12 mouse cellular contexts compared by ENCODE assay signal in genomic region chr1:184905371-184905770, GRCm38 (mm10). TPM values are rescaled to one million over a fixed set of nuclear protein-coding genes. Genes with fewer than 3 reads are reported as not detected.
A peak's percentile ranks its signal among the peaks of the same experiment; 100 is the strongest.
DNase-seq lines count a peak whose midpoint lies in the region; ATAC-seq and TF ChIP-seq lines count a peak whose summit lies in the region.
"Had no signal": no experiment of that assay in that cellular context is flagged by ENCODE, and none has a peak within 500 bp of the region (broad histone marks: within the 10 kb centered on the region; RNA-seq: fewer than 3 reads in every experiment).

No protein-coding gene starts in this region.

- H3K27me3 ChIP-seq in neural tube, embryonic 12.5 days (replicated peaks), result no peaks in the 10 kb centered on the region
- no peaks in the 10 kb centered on the region for H3K27me3 ChIP-seq in hindbrain, embryonic 16.5 days (replicated peaks; ENCODE audit: control insufficient read depth, insufficient read depth, low read length)
- no peaks in the 10 kb centered on the region for H3K27me3 ChIP-seq in midbrain, postnatal 0 days (ENCODE audit: insufficient read depth, low read length)
- H3K27me3 ChIP-seq in intestine, embryonic 15.5 days (replicated peaks), result no peaks in the 10 kb centered on the region
- H3K27me3 ChIP-seq: Patski had no signal

- peaks cover 57% of the 10 kb centered on the region for H3K36me3 ChIP-seq in neural tube, embryonic 12.5 days
- peaks cover 20% of the 10 kb centered on the region for H3K36me3 ChIP-seq in hindbrain, embryonic 16.5 days (ENCODE audit: control insufficient read depth, insufficient read depth, low read length)
- peaks cover 53% of the 10 kb centered on the region for H3K36me3 ChIP-seq in midbrain, postnatal 0 days (ENCODE audit: insufficient read depth, low read length)
- 0 out of 2 replicates have a peak, but pooled peaks cover 7% of the 10 kb centered on the region for H3K36me3 ChIP-seq in intestine, embryonic 15.5 days

- DNase-seq in neural tube, embryonic 10.5 days (ENCODE audit: extremely low spot score, low spot score), result no peak
- peak; percentile 85 to 91 for DNase-seq in cerebellum, postnatal 14 days
- peak; percentile 56 for DNase-seq in midbrain, postnatal 0 days (ENCODE audit: low spot score)
- no peak for DNase-seq in adipocyte (ENCODE audit: low spot score)
- DNase-seq in heart, postnatal 4 days, result no peak
- DNase-seq: adrenal gland, postnatal 36 days; lung, postnatal 10 days had no signal

- H3K4me2 ChIP-seq in neural tube, embryonic 12.5 days (replicated peaks), result no peak overlapping the region
- H3K4me2 ChIP-seq in hindbrain, embryonic 16.5 days (ENCODE audit: low read length), result no peak overlapping the region
- H3K4me2 ChIP-seq in midbrain, postnatal 0 days (ENCODE audit: low read depth, low read length, poor library complexity, severe bottlenecking), result no peak overlapping the region
- no peak overlapping the region for H3K4me2 ChIP-seq in intestine, embryonic 15.5 days (replicated peaks)

- TF ChIP-seq CTCF in midbrain, postnatal 0 days (IDR thresholded peaks at IDR 0.05), result no peak

- H3K4me1 ChIP-seq in neural tube, embryonic 12.5 days, result peaks cover 9% of the 10 kb centered on the region; the same call in 1 of the 2 replicates
- H3K4me1 ChIP-seq in hindbrain, embryonic 16.5 days (ENCODE audit: control insufficient read depth, insufficient read depth, low read depth, low read length), result no peaks in the 10 kb centered on the region; the same call in none of the 2 replicates
- H3K4me1 ChIP-seq in midbrain, postnatal 0 days (ENCODE audit: insufficient read depth, low read length), result 0 out of 2 replicates have a peak, but pooled peaks cover 3% of the 10 kb centered on the region
- no peaks in the 10 kb centered on the region for H3K4me1 ChIP-seq in intestine, embryonic 15.5 days (replicated peaks)
- H3K4me1 ChIP-seq: heart, embryonic 10.5 days had no signal

- 65% methylated on average over 19 of the region's 19 CpGs for WGBS in neural tube, embryonic 12.5 days
- WGBS in hindbrain, embryonic 16.5 days, result 34% methylated on average over 19 of the region's 19 CpGs
- 57% methylated on average over 19 of the region's 19 CpGs for WGBS in midbrain, postnatal 0 days
- 87% methylated on average over 19 of the region's 19 CpGs for WGBS in intestine, embryonic 15.5 days

- H3K4me3 ChIP-seq in neural tube, embryonic 12.5 days, result no peak overlapping the region
- no peak overlapping the region for H3K4me3 ChIP-seq in hindbrain, embryonic 16.5 days (ENCODE audit: low read length)
- H3K4me3 ChIP-seq in midbrain, postnatal 0 days (ENCODE audit: low read depth, low read length), result no peak overlapping the region
- H3K4me3 ChIP-seq in intestine, embryonic 15.5 days (replicated peaks), result no peak overlapping the region
- H3K4me3 ChIP-seq: heart, embryonic 10.5 days had no signal

- peak; percentile 43; the same call in 1 of the 2 replicates for ATAC-seq in neural tube, embryonic 12.5 days (ENCODE audit: low FRiP score, low read depth)
- peak; percentile 55; the same call in 1 of the 2 replicates for ATAC-seq in hindbrain, embryonic 16.5 days
- no peak for ATAC-seq in midbrain, postnatal 0 days (ENCODE audit: low FRiP score)
- ATAC-seq in intestine, embryonic 15.5 days, result no peak
- ATAC-seq: Patski had no signal

- no peaks in the 10 kb centered on the region for H3K9me3 ChIP-seq in neural tube, embryonic 12.5 days
- H3K9me3 ChIP-seq in hindbrain, embryonic 16.5 days (ENCODE audit: control insufficient read depth, low read length), result no peaks in the 10 kb centered on the region
- H3K9me3 ChIP-seq in midbrain, postnatal 0 days (ENCODE audit: low read length), result no peaks in the 10 kb centered on the region
- no peaks in the 10 kb centered on the region for H3K9me3 ChIP-seq in intestine, embryonic 15.5 days
- H3K9me3 ChIP-seq: heart, embryonic 10.5 days had no signal

- H3K27ac ChIP-seq in neural tube, embryonic 12.5 days, result no peak overlapping the region
- no peak overlapping the region for H3K27ac ChIP-seq in hindbrain, embryonic 16.5 days (ENCODE audit: low read depth, low read length)
- peak overlapping the region; percentile 18; the same call in 1 of the 2 replicates for H3K27ac ChIP-seq in midbrain, postnatal 0 days (ENCODE audit: low read depth, low read length)
- no peak overlapping the region for H3K27ac ChIP-seq in intestine, embryonic 15.5 days
- H3K27ac ChIP-seq: heart, embryonic 10.5 days had no signal

- no peak overlapping the region for H3K9ac ChIP-seq in neural tube, embryonic 12.5 days
- no peak overlapping the region for H3K9ac ChIP-seq in hindbrain, embryonic 16.5 days (ENCODE audit: low read depth, low read length)
- H3K9ac ChIP-seq in midbrain, postnatal 0 days (replicated peaks; ENCODE audit: low read length, poor library complexity, severe bottlenecking), result no peak overlapping the region
- no peak overlapping the region for H3K9ac ChIP-seq in intestine, embryonic 15.5 days

RNA-seq across cellular contexts. Expression of gene C130074G19Rik, which starts 22.4 kb away (rescaled TPM):
- polyA plus RNA-seq in neural tube, embryonic 12.5 days (2016; fragmentation: Nextera tagmentation; extraction: Ambion mirVana), result 1.1 and 1.2 TPM in 2 replicates
- 0.97 and 1.0 TPM in 2 replicates for polyA plus RNA-seq in hindbrain, embryonic 16.5 days (2015; fragmentation: Nextera tagmentation; extraction: Ambion mirVana)
- 6.6 and 7.1 TPM in 2 replicates for total RNA-seq in midbrain, postnatal 0 days (2014; rRNA removed)
- 0.55 and 0.85 TPM in 2 replicates for polyA plus RNA-seq in midbrain, postnatal 0 days (2015; fragmentation: Nextera tagmentation; extraction: Ambion mirVana)
- polyA plus RNA-seq in intestine, embryonic 15.5 days (2015; fragmentation: Nextera tagmentation; extraction: Ambion mirVana), result 2.3 and 2.7 TPM in 2 replicates
- 10 to 100 TPM; 23.0 to 23.6 TPM for total RNA-seq in heart, postnatal 4 days (2021)

RNA-seq across cellular contexts. Expression of gene Marc2, which starts 59.1 kb away (rescaled TPM):
- polyA plus RNA-seq in neural tube, embryonic 12.5 days (2016; fragmentation: Nextera tagmentation; extraction: Ambion mirVana), result 99.0 and 107 TPM in 2 replicates
- 121 and 129 TPM in 2 replicates for polyA plus RNA-seq in hindbrain, embryonic 16.5 days (2015; fragmentation: Nextera tagmentation; extraction: Ambion mirVana)
- total RNA-seq in midbrain, postnatal 0 days (2014; rRNA removed), result 46.3 and 56.1 TPM in 2 replicates
- 121 and 124 TPM in 2 replicates for polyA plus RNA-seq in midbrain, postnatal 0 days (2015; fragmentation: Nextera tagmentation; extraction: Ambion mirVana)
- 361 and 402 TPM in 2 replicates for polyA plus RNA-seq in intestine, embryonic 15.5 days (2015; fragmentation: Nextera tagmentation; extraction: Ambion mirVana)
- 100 to 1,000 TPM; 167 to 178 TPM for total RNA-seq in heart, postnatal 4 days (2021)

Comparison
In these comparisons a context has a peak if more than half of its experiments do, and no peak if none do; other contexts are left out.
1. ATAC-seq: peak in neural tube, embryonic 12.5 days (single experiment) and hindbrain, embryonic 16.5 days (single experiment); none in midbrain, postnatal 0 days (single experiment) and intestine, embryonic 15.5 days (single experiment).
2. DNase-seq: peak in cerebellum, postnatal 14 days (2 of 2) and midbrain, postnatal 0 days (single experiment); none in neural tube, embryonic 10.5 days (single experiment), adipocyte (single experiment) and heart, postnatal 4 days (single experiment).